Mouse (Mus musculus) gonadal fat pad, adult 2 months (tissue): ENCODE measurements around the gene Surf1. TPM values are rescaled to one million over a fixed set of nuclear protein-coding genes. Genes with fewer than 3 reads are reported as not detected.
"Not testable (repeated sequence)": the region's sequence is repeated elsewhere in the genome, so short reads cannot be mapped to it uniquely, and the experiment has no call there.

Experiments used
- DNase-seq: peaks from one replicate; pipeline ENCODE4 v3.0.0-alpha.2; 2012; ENCODE audit warnings: low read depth
- polyA plus RNA-seq: library from polyadenylated mRNA; depleted of rRNA; stranded (reverse); fragments of >200 nt; gene quantifications from 2 replicates; pipeline ENCODE4 v1.2.3, GENCODE M21; 2012; rRNA removed

The Surf1 gene
- polyA plus RNA-seq, 1 experiment = 63.5 TPM

DNA sequence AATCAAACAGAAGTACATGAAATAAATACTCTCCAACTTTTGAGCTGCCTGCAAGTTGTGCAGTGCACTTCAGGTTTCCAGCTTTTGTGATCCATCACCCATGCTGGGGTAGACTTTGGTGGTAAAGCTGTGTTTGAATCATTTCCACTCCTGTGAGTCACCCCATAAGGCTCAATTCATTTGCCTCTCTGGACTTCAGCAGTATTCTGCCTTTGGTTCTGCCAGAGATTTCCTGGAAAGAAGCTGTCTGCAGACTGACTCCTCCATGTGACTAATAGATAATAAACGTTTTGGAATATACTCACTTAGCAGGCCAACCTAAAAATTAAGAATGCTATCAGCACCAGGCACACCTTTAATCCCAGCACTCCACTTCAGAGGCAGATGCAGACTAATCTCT is 15.6 kb downstream of the Surf1 start:
- DNase-seq = no peak

DNA sequence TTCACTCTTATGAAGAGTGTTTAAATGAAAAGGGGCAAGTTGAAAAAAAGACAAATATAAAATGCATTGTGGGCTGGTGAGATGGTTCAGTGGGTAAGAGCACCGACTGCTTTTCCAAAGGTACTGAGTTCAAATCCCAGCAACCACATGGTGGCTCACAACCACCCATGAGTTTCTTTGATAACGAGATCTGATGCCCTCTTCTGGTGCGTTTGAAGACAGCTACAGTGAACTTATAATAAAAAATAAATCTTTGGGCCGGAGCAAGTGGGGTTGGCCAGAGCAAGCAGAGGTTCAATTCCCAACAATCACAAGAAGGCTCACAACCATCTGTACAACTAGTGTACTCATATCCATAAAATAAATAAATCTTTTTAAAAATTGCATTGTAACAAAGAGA is 20.4 kb downstream of the Surf1 start:
- DNase-seq = no peak

DNA sequence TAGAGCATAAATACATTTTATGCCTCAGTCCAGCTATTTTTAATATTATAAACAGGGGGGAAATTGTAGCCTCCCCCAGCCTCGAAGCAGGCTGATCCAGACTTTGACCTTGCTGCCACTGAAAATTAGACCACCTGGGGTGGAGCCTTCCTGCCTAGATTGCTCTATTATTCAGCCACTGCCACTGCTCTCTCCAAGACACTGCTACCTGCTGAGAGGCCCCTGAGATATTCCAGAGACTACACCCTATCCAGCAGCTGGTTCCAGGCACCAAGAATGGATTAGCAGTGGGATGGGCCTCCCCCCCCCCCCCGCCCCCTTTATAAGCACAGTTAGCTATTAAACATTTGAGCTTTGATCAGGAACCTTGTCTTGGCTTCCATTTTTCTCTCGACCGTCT is 30.2 kb downstream of the Surf1 start:
- not testable (repeated sequence) for DNase-seq

DNA sequence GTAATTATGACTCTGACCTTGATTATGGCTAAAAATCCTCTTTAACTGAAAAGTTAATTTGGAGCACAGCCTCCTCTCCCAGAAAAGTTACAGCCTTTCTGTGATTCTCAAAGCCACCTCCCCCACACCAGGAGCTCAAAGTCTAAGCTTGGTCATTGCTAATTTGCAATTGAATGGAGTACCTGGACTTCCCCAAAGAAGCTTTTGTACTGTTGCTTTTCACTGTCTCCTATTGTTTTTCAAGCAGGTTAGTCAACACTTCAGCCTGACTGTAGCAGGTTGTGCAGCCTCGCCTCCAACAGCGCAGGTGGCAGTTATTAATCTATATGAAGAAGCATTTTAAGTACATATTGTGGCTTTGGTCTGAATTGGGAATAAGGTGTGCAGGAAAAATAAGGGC is 30.8 kb downstream of the Surf1 start:
- not testable (repeated sequence) for DNase-seq

DNA sequence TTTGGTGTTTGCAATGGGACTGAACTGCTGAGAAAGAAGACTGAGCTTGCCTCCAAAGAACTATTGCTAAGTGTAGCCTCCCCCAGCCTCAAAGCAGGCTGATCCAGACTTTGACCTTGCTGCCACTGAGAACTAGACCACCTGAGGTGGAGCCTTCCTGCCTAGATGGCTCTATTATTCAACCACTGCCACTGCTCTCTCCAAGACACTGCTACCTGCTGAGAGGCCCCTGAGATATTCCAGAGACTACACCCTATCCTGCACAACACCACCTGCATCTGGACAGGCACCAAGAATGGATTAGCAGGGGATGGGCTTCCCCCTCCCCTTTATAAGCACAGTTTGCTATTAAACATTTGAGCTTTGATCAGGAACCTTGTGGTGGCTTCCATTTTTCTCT is 37.8 kb downstream of the Surf1 start:
- no peak for DNase-seq

DNA sequence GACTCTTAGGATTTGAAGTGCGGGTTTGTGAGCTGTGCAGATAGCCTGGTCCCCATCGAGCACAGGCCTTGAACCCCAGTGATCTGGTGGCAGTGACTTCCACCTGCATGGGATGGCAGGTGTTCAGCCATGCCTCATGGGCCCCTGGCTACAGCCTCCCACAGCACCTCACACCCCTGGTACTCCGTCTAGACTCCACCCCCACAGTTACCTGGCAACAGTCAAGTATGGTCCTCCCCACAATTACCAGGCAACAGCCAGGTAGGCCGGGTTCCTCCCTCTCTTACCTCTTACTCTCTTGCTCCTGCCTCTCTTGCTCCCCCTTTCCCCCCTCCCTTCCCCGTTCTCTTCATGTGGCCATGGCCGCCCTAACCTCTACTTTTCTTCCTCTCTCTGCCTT is 45.7 kb downstream of the Surf1 start:
- no peak for DNase-seq

DNA sequence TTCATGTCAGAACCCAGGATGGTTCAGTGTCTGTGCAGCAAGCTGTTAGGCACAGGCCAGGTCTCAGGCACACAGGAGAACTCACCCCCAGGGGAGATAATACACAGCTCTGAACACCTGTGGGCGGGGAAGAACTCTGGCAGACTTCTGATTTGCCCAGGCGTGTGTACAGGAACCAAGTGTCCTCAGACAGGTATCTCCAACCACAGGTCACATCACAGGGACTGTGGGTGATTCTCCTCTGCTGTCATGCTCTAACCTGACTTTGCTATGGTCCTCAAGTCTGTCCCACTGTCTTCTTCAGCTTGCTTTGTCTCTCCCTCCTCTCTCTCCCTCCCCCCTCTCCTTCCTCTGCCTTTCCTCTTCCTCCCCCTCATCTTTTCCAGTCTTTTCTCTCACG is 51.5 kb downstream of the Surf1 start, which contains the start of gene Abo:
Gene Abo, minus strand, starts transcription at position 101 of the 400 bp plus-strand sequence.
- DNase-seq = no peak

Other genes with a start within 250 kb of the Surf1 start
- not detected in 2 replicates for gene Lcn4, start 245.2 kb downstream of the Surf1 start, polyA plus RNA-seq
- 13.0 and 17.6 TPM in 2 replicates for gene Abo, start 51.6 kb downstream of the Surf1 start, polyA plus RNA-seq
- gene Surf6, start 13.7 kb downstream of the Surf1 start, polyA plus RNA-seq = 11.4 and 14.5 TPM in 2 replicates
- gene Med22, start 5.9 kb downstream of the Surf1 start, polyA plus RNA-seq = 58.8 and 66.0 TPM in 2 replicates
- gene Rpl7a, start 5.8 kb downstream of the Surf1 start, polyA plus RNA-seq = 845 and 916 TPM in 2 replicates
- 26.7 and 27.8 TPM in 2 replicates for gene Surf2, start 163 bp downstream of the Surf1 start, polyA plus RNA-seq
- gene Surf4, start 17.4 kb upstream of the Surf1 start, polyA plus RNA-seq = 357 and 417 TPM in 2 replicates
- 0.80 and 0.95 TPM in 2 replicates for gene Stkld1, start 17.5 kb upstream of the Surf1 start, polyA plus RNA-seq
- 26.9 and 30.2 TPM in 2 replicates for gene Rexo4, start 47.9 kb upstream of the Surf1 start, polyA plus RNA-seq
- 0.04 and 0.10 TPM in 2 replicates for gene Adamts13, start 56.9 kb upstream of the Surf1 start, polyA plus RNA-seq
- 76.2 and 90.6 TPM in 2 replicates for gene Cacfd1, start 93.4 kb upstream of the Surf1 start, polyA plus RNA-seq
- 2.3 and 3.6 TPM in 2 replicates for gene Slc2a6, start 111.5 kb upstream of the Surf1 start, polyA plus RNA-seq
- gene Mymk, start 155.6 kb upstream of the Surf1 start, polyA plus RNA-seq = 0.11 and 0.18 TPM in 2 replicates
- 8.1 and 12.6 TPM in 2 replicates for gene Adamtsl2, start 162.8 kb upstream of the Surf1 start, polyA plus RNA-seq
- gene Fam163b, start 226.0 kb upstream of the Surf1 start, polyA plus RNA-seq = 0.06 and 0.11 TPM in 2 replicates
- gene Dbh, start 248.7 kb upstream of the Surf1 start, polyA plus RNA-seq = 0.36 and 0.49 TPM in 2 replicates